Mouse (Mus musculus) thymus, postnatal 36 days (tissue): ENCODE measurements around the gene Tmem209.
A peak's percentile ranks its signal among the peaks of the same experiment; 100 is the strongest.

Experiments
- DNase-seq, 2 experiments: peaks; one replicate each; pipeline ENCODE4 v3.0.0; 2022; ENCODE audit warnings: mixed read lengths in 2 of 2

Tmem209 gene

DNA sequence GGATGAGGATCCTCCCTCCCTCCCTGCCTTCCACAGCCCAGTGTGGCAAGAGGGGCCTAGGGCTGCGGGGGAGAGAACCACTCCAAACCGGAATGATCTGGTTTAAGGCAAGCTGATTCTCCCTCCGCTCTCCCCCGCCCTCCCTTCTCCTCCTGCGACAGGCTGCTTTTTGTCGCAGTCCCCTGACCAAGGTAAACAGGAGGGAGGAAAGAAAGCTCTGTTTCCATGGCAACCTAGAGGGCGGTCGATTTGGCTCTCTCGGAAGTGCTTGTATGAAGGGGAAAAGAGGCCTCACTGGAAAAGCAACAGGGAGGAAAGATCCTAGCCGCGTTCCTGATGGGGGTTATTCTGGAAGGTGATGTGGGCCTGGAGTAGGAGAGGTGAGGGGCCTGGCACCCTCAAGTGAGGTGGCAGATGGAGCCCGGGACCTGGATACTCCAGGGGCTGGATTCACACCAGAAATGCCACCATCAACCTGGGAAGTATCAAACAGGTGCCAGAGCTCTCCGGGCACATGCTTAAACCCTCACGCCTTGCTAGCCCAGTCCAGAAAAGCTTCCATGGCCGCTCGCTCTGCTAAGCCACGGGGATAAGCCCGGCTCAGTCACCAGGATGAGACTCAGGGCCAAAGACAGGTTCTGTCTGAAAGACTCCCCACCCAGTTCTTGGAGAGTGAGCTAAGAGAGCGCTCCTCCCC, 48.7 kb downstream of the Tmem209 start:
- peak in 1 of 2 experiments; percentile 35 for DNase-seq

DNA sequence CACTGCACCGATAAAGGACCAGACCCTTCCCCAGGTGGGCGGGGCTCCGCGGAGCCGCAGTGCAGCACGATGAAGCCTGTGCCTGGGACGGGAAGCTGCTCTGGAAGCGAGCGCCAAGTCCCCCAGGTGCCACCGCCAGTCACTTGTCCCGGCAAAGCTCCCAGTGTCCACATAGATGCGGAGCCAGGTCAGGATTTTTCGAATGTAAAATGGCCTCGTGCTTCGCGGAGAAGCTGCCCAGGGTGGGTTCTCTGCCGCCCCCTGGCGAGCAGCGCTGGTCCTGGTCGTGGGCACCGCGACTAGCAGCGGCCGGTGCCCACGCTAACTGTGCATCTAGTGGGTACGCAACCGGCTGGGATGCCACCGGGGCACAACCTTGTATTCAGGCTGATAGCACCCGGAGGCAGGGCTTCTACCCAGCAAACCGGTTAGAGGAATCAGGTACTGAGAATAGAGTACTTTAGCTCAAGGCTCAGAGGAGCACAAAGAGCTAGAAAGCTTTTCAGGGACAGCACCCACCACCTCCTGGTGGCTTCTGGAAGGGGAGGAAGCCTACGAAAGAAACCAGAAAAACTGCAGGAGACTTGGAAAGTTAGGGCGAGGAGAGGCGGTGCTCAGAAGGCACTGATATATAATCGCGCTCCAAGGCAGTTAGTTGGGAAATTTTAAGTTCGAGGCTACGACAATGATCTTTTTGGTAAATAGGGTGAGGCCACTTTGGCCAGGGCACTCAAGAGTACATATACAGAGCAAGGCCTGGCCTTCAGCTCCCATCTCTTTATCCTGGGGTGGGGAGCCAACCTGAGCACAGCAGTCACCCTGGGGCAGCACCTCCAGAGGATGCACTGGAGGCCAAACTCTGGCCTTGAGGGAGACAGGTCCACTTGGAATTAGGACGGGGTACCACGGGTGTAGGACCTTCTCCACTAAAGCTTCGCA, 49.5 kb downstream of the Tmem209 start:
- peak; percentile 75 to 79 for DNase-seq

DNA sequence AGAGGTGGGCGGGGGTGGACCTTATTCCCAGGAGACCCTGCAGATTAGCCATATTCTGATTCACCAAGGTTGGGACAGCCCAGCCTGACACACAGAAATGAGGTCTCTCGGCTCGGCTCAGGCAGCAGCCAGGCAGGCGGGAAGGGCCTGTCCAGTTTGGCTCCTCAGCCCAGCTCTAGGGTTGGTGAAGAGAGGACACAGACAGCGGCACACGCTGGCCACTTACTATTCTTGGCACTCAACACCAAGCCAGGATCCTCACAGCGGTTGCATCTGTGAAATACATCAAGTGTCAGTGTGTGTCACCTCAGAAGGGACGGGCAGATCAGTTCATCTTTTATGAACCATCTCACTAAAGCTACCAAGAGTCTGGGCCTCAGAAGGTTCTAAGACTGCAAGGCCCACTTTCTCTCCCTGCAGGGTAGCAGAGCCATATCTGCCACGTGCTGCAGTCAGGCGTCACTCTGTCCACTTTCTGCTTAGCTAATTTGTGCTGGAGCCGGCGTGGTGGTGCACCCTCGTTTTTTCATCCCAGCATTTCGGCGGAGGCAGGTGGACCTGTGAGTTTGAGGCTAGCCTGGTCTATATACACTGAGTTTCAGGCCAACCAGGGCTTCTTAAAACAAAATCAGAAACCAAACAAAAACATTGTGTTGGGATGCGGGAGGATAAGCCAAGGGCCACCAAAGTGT, 50.4 kb downstream of the Tmem209 start:
- DNase-seq: no peak

DNA sequence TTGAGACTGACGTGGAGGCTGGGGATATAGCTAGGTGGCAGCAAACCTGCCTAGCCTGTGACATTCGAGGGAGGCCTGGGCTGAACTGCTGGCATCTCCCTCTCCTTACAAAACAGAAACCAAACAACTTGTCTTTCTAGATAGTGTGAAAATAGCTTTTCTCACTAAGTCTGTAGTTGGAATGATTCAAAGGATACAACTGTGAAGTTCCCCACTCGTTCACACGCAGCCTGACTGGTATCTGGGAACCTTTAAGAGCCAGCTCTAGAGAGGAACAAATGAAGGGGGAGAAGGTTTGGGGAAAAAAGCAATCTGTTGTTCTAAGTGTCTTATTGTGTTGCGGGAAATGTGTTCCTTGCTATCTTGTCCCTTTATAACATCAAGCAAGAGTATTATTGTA, 51.0 kb downstream of the Tmem209 start:
- no peak for DNase-seq

DNA sequence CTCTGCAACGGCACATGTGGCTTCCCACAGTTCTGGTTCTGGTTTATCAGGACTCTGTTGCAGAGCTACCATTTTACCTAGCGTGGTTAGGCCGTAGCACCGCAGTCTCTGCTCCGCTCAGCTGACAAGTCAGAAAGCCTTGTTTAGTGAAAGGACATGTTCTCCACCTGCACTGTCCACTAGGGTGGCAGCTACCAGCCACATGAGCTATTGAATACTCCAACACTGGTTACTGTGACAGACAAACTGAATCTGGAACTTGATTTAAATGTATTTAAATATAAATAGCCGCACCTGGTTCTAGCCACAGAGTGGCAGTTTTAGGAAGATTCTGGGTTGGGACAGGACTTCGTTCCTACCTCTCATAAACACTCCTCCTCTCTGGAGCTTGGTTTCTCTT, 52.6 kb downstream of the Tmem209 start:
- no peak for DNase-seq

DNA sequence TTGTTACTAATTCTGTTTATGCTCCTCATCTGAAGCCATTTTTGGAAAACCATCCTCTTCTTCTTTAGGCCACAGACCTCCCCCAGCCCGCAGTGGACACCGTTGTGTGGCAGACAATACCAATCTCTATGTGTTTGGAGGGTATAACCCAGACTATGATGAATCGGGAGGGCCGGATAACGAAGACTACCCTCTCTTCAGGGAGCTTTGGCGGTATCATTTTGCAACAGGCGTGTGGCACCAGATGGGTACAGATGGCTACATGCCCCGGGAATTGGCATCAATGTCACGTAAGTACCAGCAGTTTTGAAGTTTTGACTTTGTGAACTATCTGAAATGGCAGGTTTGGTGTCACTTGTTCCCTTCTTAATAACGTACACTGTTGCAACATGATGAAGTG, 70.0 kb downstream of the Tmem209 start:
- DNase-seq: no peak

DNA sequence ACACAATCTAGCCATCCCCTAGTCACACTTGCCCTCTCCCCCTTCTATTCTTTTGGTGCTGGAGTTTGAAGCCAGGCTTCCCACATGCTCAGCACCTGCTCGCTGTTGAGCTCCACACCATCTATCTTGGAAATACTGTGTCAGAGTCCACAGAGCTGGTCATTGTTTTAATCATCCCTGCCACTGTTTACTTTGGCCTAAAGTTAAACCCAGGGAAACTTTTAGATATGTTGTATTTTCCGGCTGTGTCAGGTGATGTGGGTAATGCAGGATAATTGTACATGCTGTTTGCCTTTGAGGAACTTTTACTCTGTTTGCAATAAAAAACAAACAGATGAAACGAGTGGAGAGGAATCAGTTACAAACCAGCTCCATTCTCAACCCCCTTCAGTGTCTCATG, 72.5 kb downstream of the Tmem209 start:
- no peak for DNase-seq

DNA sequence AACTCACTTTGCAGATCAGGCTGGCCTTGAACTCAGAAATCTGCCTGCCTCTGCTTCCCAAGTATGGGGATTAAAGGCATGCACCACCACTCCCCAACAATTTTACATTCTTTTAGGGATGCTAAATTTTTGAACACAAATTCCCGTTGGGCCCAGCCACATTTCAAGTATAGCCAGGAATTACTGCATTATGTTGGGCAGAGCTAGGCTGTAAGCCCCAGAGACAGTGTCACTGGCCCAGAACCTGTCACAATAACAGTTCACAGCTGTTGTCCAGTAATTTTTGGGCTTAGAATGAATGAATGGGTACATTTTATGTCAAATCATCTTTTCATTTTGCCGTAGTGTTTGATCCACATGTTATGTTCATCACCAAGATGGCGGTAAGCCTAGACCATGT, 73.1 kb downstream of the Tmem209 start:
- no peak for DNase-seq

DNA sequence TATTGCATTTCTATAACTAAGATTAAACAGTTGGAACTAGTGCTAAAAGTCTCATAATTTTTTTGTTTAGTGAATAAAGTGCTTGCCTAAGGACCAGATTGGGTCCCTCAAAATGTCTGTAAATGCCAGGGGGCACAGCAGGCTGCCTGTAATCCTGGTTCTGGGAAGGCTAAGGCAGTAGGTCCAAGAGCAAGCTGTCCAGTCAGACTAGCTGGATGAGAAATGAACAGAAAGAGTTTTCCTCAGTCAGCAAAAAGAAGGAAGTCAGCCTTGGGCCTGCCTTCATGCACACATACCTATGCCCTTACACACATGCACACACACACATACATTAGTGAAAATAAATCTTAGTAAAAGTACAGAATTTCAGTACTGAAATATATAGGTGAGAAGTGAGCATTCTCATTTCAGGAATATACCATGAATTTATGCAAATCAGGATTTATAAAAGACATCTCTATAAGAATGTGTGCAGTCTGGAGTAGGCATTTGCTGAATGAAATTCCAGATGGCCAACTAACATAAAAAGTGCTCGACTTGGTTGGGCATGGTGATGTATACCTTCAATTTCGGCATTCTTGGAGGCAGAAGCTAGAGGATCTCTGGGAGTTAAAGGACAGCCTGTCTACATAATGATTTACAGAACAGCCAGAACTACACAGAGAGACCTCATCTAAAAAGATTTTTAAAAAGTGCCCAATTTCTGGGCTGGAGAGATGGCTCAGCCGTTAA, 77.0 kb downstream of the Tmem209 start:
- DNase-seq: no peak
